Mouse (Mus musculus): ENCODE measurements around the gene Plekhs1. TPM values are rescaled to one million over a fixed set of nuclear protein-coding genes. Genes with fewer than 3 reads are reported as not detected.

Gene Plekhs1
- polyA plus RNA-seq (2015; fragmentation: Illumina TruSeq; extraction: RNeasy Lipid Tissue Mini Kit (QIAGEN cat#74804); ENCODE audit: insufficient read depth, low replicate concordance) = 0.30 TPM

DNA sequence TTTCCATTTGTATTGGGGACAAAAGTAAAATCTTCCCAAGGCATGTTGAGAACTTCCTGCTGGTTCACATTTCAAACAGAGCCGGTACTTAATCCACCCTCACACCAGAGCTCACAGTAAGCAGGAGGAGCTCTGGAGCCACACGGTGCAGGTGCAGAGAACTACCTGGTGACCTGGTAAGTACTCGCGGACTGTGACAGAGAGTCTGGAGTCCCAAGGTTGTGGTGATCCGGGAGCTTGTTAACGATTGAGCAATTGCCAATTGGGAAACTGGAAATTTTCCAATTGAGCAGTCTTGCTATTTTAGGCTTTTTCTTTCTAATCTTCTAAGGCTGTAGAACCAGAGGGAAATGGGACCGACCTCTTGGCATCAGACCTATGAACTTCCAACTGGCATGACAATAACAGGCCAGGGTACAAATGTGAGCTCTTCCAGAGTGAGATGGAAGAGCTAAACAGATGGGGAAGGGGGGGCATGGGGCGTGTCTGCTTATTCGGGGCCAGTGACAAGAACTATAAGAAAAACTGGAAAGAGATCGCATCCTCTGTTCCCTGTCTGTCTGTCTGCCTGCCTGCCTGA, at the start of gene Plekhs1:
Plekhs1 (plus strand) TSS at position 119 of the 580 bp plus-strand sequence.

Other genes starting within 250 kb of the Plekhs1 start
- not detected for gene Habp2, start 174.5 kb upstream of the Plekhs1 start, polyA plus RNA-seq (2015; fragmentation: Illumina TruSeq; extraction: RNeasy Lipid Tissue Mini Kit (QIAGEN cat#74804); ENCODE audit: insufficient read depth, low replicate concordance)
- not detected for gene Nrap, start 71.6 kb upstream of the Plekhs1 start, polyA plus RNA-seq (2015; fragmentation: Illumina TruSeq; extraction: RNeasy Lipid Tissue Mini Kit (QIAGEN cat#74804); ENCODE audit: insufficient read depth, low replicate concordance)
- 26.6 TPM for gene Casp7, start 64.5 kb upstream of the Plekhs1 start, polyA plus RNA-seq (2015; fragmentation: Illumina TruSeq; extraction: RNeasy Lipid Tissue Mini Kit (QIAGEN cat#74804); ENCODE audit: insufficient read depth, low replicate concordance)
- gene Dclre1a, start 86.6 kb downstream of the Plekhs1 start, polyA plus RNA-seq (2015; fragmentation: Illumina TruSeq; extraction: RNeasy Lipid Tissue Mini Kit (QIAGEN cat#74804); ENCODE audit: insufficient read depth, low replicate concordance) = 9.8 TPM
- gene Nhlrc2, start 86.6 kb downstream of the Plekhs1 start, polyA plus RNA-seq (2015; fragmentation: Illumina TruSeq; extraction: RNeasy Lipid Tissue Mini Kit (QIAGEN cat#74804); ENCODE audit: insufficient read depth, low replicate concordance) = 16.0 TPM